Mouse (Mus musculus): ENCODE data around the gene Prss57. TPM values are rescaled to one million over a fixed set of nuclear protein-coding genes. Genes with fewer than 3 reads are reported as not detected.
A peak's percentile ranks its signal among the peaks of the same experiment; 100 is the strongest.

Prss57 gene
- polyA plus RNA-seq, 1 experiment from 2014 or later = 6.3 TPM

DNA sequence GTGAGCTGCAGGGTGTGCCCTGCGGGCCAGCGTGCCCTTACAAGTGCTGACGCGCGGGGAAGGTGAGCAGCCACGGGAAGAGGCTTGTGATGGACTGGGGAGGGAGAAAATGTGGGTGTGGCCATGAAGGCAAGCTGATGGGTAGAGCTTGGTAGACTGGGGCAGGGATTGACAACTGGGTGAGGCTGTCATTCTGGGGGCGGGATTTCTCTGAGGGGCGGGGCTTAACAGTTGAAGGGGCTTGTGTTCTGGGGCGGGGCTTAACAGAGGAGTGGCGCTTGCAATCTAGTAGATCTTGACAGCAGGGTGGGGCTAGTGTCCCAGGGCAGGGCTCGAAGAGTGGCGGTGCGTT lies 10.1 kb downstream of the Prss57 start:
- peaks cover 39% of the 10 kb centered on the region for H3K27me3 ChIP-seq (ENCODE audit: control insufficient read depth, insufficient read depth, low read depth, low read length)
- peak overlapping the region; percentile 53 for H3K4me3 ChIP-seq (ENCODE audit: low read depth, low read length)
- peak overlapping the region; percentile 35; the same call in 1 of the 2 replicates for H3K27ac ChIP-seq (ENCODE audit: low read length)
- 0% methylated on average over 13 of the region's 13 CpGs for WGBS (ENCODE audit: insufficient replicate concordance)
- H3K36me3 ChIP-seq (ENCODE audit: control insufficient read depth, insufficient read depth) = no peaks in the 10 kb centered on the region
- ATAC-seq (ENCODE audit: low read depth) = no peak; the same call in 1 of the 2 replicates
- H3K4me1 ChIP-seq (ENCODE audit: control insufficient read depth, low read depth, low read length) = peaks cover 23% of the 10 kb centered on the region
- H3K4me2 ChIP-seq (ENCODE audit: low read depth, low read length) = peak overlapping the region; percentile 77
- no peaks in the 10 kb centered on the region for H3K9me3 ChIP-seq (replicated peaks; ENCODE audit: control insufficient read depth, low read length)
- H3K9ac ChIP-seq (ENCODE audit: low read depth, low read length) = peak overlapping the region; percentile 22; the same call in 1 of the 2 replicates

DNA sequence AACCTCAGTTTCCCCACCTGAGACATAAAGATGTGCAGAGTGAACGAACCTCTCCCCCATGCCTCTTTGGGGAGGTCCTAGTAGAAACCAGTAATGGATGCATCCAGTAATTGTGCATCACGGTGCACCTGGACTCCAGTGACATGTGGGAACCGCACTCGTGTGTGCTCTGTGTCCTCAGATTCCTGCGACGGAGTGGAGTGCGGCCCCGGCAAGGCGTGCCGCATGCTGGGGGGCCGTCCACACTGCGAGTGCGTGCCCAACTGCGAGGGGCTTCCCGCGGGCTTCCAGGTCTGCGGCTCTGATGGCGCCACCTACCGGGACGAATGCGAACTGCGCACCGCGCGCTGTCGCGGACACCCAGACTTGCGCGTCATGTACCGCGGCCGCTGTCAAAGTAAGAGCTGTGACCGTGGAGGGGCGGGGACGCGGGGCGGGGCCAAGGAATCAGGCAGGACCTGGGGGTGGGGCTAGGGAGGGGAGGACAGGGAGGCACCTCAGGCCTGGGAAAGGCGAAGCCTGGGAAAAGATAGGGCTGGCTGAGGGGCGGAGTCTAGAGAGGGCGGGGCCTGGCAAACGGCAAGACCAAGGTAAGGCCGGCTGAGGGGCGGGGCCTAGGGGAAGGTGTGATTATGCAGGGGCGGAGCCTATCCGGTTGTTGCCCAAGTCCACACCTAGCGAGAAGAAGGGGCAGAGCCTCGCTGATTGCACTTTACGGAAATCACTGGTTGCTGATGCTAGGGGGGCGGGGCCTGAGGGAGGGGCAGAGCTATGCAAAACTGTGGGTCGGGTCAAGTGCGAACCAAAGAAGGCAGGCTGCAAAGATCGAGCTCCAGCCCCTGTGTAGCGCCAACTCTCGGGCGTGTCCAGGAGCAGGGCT lies 10.7 kb downstream of the Prss57 start:
- ATAC-seq (ENCODE audit: low read depth) = peak; percentile 85
- 1% methylated on average over 55 of the region's 55 CpGs for WGBS (ENCODE audit: insufficient replicate concordance)
- Histone ChIP-seq H3K9ac (ENCODE audit: low read depth, low read length) (no peak overlapping the region), H3K27me3 (ENCODE audit: control insufficient read depth, insufficient read depth, low read depth, low read length) (peaks cover 39% of the 10 kb centered on the region), H3K36me3 (ENCODE audit: control insufficient read depth, insufficient read depth) (no peaks in the 10 kb centered on the region), H3K4me3 (ENCODE audit: low read depth, low read length) (peak overlapping the region; percentile 53), H3K9me3 (replicated peaks; ENCODE audit: control insufficient read depth, low read length) (peaks cover under 1% of the 10 kb centered on the region; the same call in 1 of the 2 replicates), H3K4me1 (ENCODE audit: control insufficient read depth, low read depth, low read length) (peaks cover 23% of the 10 kb centered on the region), H3K4me2 (ENCODE audit: low read depth, low read length) (peak overlapping the region; percentile 77), H3K27ac (ENCODE audit: low read length) (peak overlapping the region; percentile 35; the same call in 1 of the 2 replicates)

DNA sequence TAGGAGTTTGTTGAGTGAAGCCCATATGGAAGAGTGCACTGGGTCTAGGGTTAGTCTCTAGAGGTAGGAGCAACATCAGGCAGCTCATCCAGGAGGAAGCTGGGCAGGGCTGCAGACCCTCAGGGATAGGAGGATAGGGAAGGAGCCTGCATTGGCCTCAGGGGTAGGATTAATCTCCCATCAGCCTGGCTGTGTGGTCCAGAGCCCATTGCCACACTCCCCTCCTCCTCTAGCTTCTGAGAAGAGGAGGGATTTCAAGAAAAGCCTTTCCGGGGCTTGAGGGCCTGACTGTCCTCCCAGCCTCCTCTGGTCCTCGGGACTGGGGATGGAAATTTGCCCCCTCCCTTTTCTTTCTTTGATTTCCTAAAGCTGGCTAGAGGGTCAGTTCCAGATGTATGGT lies 11.6 kb downstream of the Prss57 start:
- H3K9ac ChIP-seq (ENCODE audit: low read depth, low read length) = no peak overlapping the region
- H3K4me3 ChIP-seq (ENCODE audit: low read depth, low read length) = no peak overlapping the region
- no peaks in the 10 kb centered on the region for H3K36me3 ChIP-seq (ENCODE audit: control insufficient read depth, insufficient read depth)
- H3K4me2 ChIP-seq (ENCODE audit: low read depth, low read length) = no peak overlapping the region
- H3K4me1 ChIP-seq (ENCODE audit: control insufficient read depth, low read depth, low read length) = peaks cover 23% of the 10 kb centered on the region
- WGBS (ENCODE audit: insufficient replicate concordance) = 28% methylated on average over 2 of the region's 2 CpGs
- peaks cover 2% of the 10 kb centered on the region; the same call in 1 of the 2 replicates for H3K9me3 ChIP-seq (replicated peaks; ENCODE audit: control insufficient read depth, low read length)
- no peak overlapping the region for H3K27ac ChIP-seq (ENCODE audit: low read length)
- ATAC-seq (ENCODE audit: low read depth) = no peak
- H3K27me3 ChIP-seq (ENCODE audit: control insufficient read depth, insufficient read depth, low read depth, low read length) = peaks cover 36% of the 10 kb centered on the region

DNA sequence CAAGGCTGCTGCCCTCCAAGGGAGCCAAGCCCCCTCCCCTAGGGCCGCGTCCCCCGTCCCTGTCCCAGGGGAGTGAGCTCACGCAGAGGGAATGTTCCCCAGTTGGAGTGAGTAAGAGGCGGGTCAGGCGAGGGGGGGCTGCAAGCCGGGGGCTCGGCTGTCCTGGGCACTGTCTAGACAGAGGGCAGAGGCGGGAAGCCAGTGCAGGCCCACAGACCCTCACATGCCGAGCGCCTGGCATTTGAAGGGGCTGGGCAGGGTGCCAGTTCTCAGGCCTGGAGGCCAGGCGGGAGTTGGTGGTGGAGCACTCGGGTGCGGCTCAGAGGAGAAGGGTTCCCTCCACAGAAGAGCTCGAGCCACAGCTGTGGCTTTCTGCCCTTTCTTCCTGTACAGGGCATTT lies 12.8 kb downstream of the Prss57 start:
- 23% methylated on average over 15 of the region's 15 CpGs for WGBS (ENCODE audit: insufficient replicate concordance)
- Histone ChIP-seq H3K27me3 (ENCODE audit: control insufficient read depth, insufficient read depth, low read depth, low read length) (peaks cover 35% of the 10 kb centered on the region), H3K4me2 (ENCODE audit: low read depth, low read length) (no peak overlapping the region), H3K36me3 (ENCODE audit: control insufficient read depth, insufficient read depth) (no peaks in the 10 kb centered on the region), H3K4me3 (ENCODE audit: low read depth, low read length) (no peak overlapping the region), H3K27ac (ENCODE audit: low read length) (no peak overlapping the region), H3K4me1 (ENCODE audit: control insufficient read depth, low read depth, low read length) (peaks cover 23% of the 10 kb centered on the region), H3K9ac (ENCODE audit: low read depth, low read length) (no peak overlapping the region), H3K9me3 (replicated peaks; ENCODE audit: control insufficient read depth, low read length) (peaks cover 2% of the 10 kb centered on the region; the same call in 1 of the 2 replicates)
- no peak for ATAC-seq (ENCODE audit: low read depth)

DNA sequence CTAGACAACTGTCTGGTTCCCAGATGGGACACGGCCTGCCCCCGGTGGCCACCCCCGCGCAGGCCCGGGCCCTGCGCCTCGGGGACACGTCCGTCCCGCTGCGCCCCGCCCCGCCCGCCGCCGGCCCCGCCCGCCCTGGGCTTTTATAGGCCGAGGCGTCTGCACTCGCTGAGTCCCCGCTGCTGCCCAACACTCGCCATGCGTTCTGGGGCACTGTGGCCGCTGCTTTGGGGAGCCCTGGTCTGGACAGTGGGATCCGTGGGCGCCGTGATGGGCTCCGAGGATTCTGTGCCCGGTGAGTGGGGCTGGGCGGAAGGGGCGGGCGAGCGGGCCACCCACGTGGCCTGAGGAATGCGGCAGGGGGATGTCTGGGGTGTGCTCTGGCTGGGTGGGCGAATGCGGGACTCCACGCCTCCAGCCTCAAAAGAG lies 13.6 kb downstream of the Prss57 start, which contains the start of gene Fstl3:
Gene Fstl3 (plus strand): TSS at position 170 of the 429 bp plus-strand sequence.
- H3K4me3 ChIP-seq (ENCODE audit: low read depth, low read length) = peak within 1 kb of the TSS; percentile 44
- H3K4me2 ChIP-seq (ENCODE audit: low read depth, low read length) = peak within 1 kb of the TSS; percentile 56
- no peaks in the 10 kb centered on the region for H3K36me3 ChIP-seq (ENCODE audit: control insufficient read depth, insufficient read depth)
- 0 out of 2 replicates have a peak within 1 kb of the TSS, but pooled peaks have one; percentile 13 for H3K9ac ChIP-seq (ENCODE audit: low read depth, low read length)
- peaks cover 4% of the 10 kb centered on the region; the same call in 1 of the 2 replicates for H3K9me3 ChIP-seq (replicated peaks; ENCODE audit: control insufficient read depth, low read length)
- H3K27ac ChIP-seq (ENCODE audit: low read length) = no peak within 1 kb of the TSS
- 4% methylated on average over 39 of the region's 39 CpGs for WGBS (ENCODE audit: insufficient replicate concordance)
- no peak for ATAC-seq (ENCODE audit: low read depth)
- H3K27me3 ChIP-seq (ENCODE audit: control insufficient read depth, insufficient read depth, low read depth, low read length) = peaks cover 35% of the 10 kb centered on the region
- peaks cover 23% of the 10 kb centered on the region for H3K4me1 ChIP-seq (ENCODE audit: control insufficient read depth, low read depth, low read length)

DNA sequence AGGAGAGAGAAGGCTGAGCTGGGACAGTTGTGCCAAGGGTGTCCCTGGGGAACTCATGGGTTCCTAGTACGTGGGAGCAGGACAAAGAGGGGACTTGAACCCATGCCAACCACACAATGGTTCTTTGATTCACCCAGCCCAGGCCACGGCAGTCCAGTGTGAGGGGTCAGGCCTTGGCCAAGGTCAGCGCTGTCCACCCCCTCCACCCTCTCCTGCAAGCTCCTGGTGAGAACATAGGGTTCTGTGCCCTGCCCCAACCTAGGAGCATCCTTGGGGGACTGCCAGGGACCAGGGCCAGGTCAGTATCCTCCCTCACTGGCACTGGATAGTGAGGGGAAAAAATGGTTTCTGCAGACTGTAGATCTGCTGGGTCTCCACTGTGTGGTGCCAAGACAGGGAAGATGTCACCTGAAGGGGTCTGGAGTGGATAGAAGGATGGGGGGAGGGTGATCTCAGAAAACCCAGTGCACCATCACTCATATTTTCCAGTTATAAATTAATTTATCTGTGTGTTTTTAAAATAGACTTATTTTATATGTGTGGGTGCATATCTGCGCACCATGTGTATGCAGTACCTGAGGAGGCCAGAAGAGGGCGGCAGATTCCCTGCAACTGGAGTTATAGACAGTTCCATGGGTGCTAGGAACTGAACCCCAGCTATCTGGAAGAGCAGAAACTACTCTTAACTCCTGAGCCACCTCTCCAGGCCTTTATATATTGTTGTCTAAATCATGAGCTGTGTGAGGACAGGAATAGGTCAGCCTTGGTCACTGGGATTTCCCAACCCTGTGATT lies 16.1 kb downstream of the Prss57 start:
- H3K4me2 ChIP-seq (ENCODE audit: low read depth, low read length) = no peak overlapping the region
- no peak overlapping the region for H3K4me3 ChIP-seq (ENCODE audit: low read depth, low read length)
- peaks cover 6% of the 10 kb centered on the region for H3K4me1 ChIP-seq (ENCODE audit: control insufficient read depth, low read depth, low read length)
- no peak overlapping the region for H3K27ac ChIP-seq (ENCODE audit: low read length)
- no peaks in the 10 kb centered on the region for H3K36me3 ChIP-seq (ENCODE audit: control insufficient read depth, insufficient read depth)
- ATAC-seq (ENCODE audit: low read depth) = no peak
- WGBS (ENCODE audit: insufficient replicate concordance) = 60% methylated on average over 5 of the region's 5 CpGs
- peaks cover 32% of the 10 kb centered on the region for H3K27me3 ChIP-seq (ENCODE audit: control insufficient read depth, insufficient read depth, low read depth, low read length)
- no peak overlapping the region for H3K9ac ChIP-seq (ENCODE audit: low read depth, low read length)
- peaks cover 5% of the 10 kb centered on the region; the same call in 1 of the 2 replicates for H3K9me3 ChIP-seq (replicated peaks; ENCODE audit: control insufficient read depth, low read length)

- no peak for ATAC-seq (ENCODE audit: low read depth)
- H3K9ac ChIP-seq (ENCODE audit: low read depth, low read length) = no peak overlapping the region
- 80% methylated on average over 2 of the region's 2 CpGs for WGBS (ENCODE audit: insufficient replicate concordance)
- peaks cover 5% of the 10 kb centered on the region; the same call in 1 of the 2 replicates for H3K9me3 ChIP-seq (replicated peaks; ENCODE audit: control insufficient read depth, low read length)
- H3K4me3 ChIP-seq (ENCODE audit: low read depth, low read length) = no peak overlapping the region
- H3K4me2 ChIP-seq (ENCODE audit: low read depth, low read length) = no peak overlapping the region
- H3K27me3 ChIP-seq (ENCODE audit: control insufficient read depth, insufficient read depth, low read depth, low read length) = peaks cover 18% of the 10 kb centered on the region
- H3K27ac ChIP-seq (ENCODE audit: low read length) = no peak overlapping the region
- H3K36me3 ChIP-seq (ENCODE audit: control insufficient read depth, insufficient read depth) = no peaks in the 10 kb centered on the region
- H3K4me1 ChIP-seq (ENCODE audit: control insufficient read depth, low read depth, low read length) = peaks cover 4% of the 10 kb centered on the region
Observed at GRCm38 (mm10) chr10:79773208-79773607, 17.6 kb downstream of the Prss57 start.

GRCm38 (mm10) chr10:79772320-79772719 lies 18.4 kb downstream of the Prss57 start:
- Histone ChIP-seq H3K9ac (ENCODE audit: low read depth, low read length) (no peak overlapping the region), H3K27me3 (ENCODE audit: control insufficient read depth, insufficient read depth, low read depth, low read length) (peaks cover 9% of the 10 kb centered on the region), H3K36me3 (ENCODE audit: control insufficient read depth, insufficient read depth) (no peaks in the 10 kb centered on the region), H3K27ac (ENCODE audit: low read length) (no peak overlapping the region), H3K4me2 (ENCODE audit: low read depth, low read length) (no peak overlapping the region), H3K9me3 (replicated peaks; ENCODE audit: control insufficient read depth, low read length) (peaks cover 5% of the 10 kb centered on the region; the same call in 1 of the 2 replicates), H3K4me3 (ENCODE audit: low read depth, low read length) (no peak overlapping the region), H3K4me1 (ENCODE audit: control insufficient read depth, low read depth, low read length) (peaks cover 12% of the 10 kb centered on the region)
- WGBS (ENCODE audit: insufficient replicate concordance) = 82% methylated on average over 3 of the region's 3 CpGs
- no peak for ATAC-seq (ENCODE audit: low read depth)

Data from liver, embryonic 16.5 days (tissue).